Mouse (Mus musculus): ENCODE measurements around the gene Prrc2a. TPM values are rescaled to one million over a fixed set of nuclear protein-coding genes. Genes with fewer than 3 reads are reported as not detected.

Prrc2a gene
- polyA plus RNA-seq, 1 experiment, result 529 TPM

Other genes starting within 250 kb of the Prrc2a start
- gene Neu1, start 233.6 kb downstream of the Prrc2a start, polyA plus RNA-seq (2012; rRNA removed; ENCODE audit: low replicate concordance), result 40.9 and 52.9 TPM in 2 replicates
- gene Hspa1b, start 205.7 kb downstream of the Prrc2a start, polyA plus RNA-seq (2012; rRNA removed; ENCODE audit: low replicate concordance), result 5.4 and 9.5 TPM in 2 replicates
- not detected in 2 replicates for gene Gm20481, start 195.0 kb downstream of the Prrc2a start, polyA plus RNA-seq (2012; rRNA removed; ENCODE audit: low replicate concordance)
- 4.9 and 6.7 TPM in 2 replicates for gene Hspa1a, start 192.7 kb downstream of the Prrc2a start, polyA plus RNA-seq (2012; rRNA removed; ENCODE audit: low replicate concordance)
- 0.15 and 0.22 TPM in 2 replicates for gene Hspa1l, start 192.2 kb downstream of the Prrc2a start, polyA plus RNA-seq (2012; rRNA removed; ENCODE audit: low replicate concordance)
- 88.2 and 110 TPM in 2 replicates for gene Lsm2, start 183.0 kb downstream of the Prrc2a start, polyA plus RNA-seq (2012; rRNA removed; ENCODE audit: low replicate concordance)
- gene Vars, start 163.9 kb downstream of the Prrc2a start, polyA plus RNA-seq (2012; rRNA removed; ENCODE audit: low replicate concordance), result 142 and 150 TPM in 2 replicates
- 1.6 and 2.0 TPM in 2 replicates for gene Vwa7, start 148.3 kb downstream of the Prrc2a start, polyA plus RNA-seq (2012; rRNA removed; ENCODE audit: low replicate concordance)
- 0.41 and 0.69 TPM in 2 replicates for gene Sapcd1, start 136.9 kb downstream of the Prrc2a start, polyA plus RNA-seq (2012; rRNA removed; ENCODE audit: low replicate concordance)
- 2.0 and 5.6 TPM in 2 replicates for gene Msh5, start 118.2 kb downstream of the Prrc2a start, polyA plus RNA-seq (2012; rRNA removed; ENCODE audit: low replicate concordance)
- 133 and 202 TPM in 2 replicates for gene Clic1, start 114.9 kb downstream of the Prrc2a start, polyA plus RNA-seq (2012; rRNA removed; ENCODE audit: low replicate concordance)
- gene Ddah2, start 105.9 kb downstream of the Prrc2a start, polyA plus RNA-seq (2012; rRNA removed; ENCODE audit: low replicate concordance), result 13.4 and 17.5 TPM in 2 replicates
- 0.85 and 7.5 TPM in 2 replicates for gene Ly6g6c, start 99.5 kb downstream of the Prrc2a start, polyA plus RNA-seq (2012; rRNA removed; ENCODE audit: low replicate concordance)
- gene Mpig6b, start 98.7 kb downstream of the Prrc2a start, polyA plus RNA-seq (2012; rRNA removed; ENCODE audit: low replicate concordance), result 0.18 and 0.55 TPM in 2 replicates
- gene Ly6g6e, start 88.0 kb downstream of the Prrc2a start, polyA plus RNA-seq (2012; rRNA removed; ENCODE audit: low replicate concordance), result 0.15 and 29.8 TPM in 2 replicates
- gene Ly6g6d, start 86.8 kb downstream of the Prrc2a start, polyA plus RNA-seq (2012; rRNA removed; ENCODE audit: low replicate concordance), result 5.8 and 13.6 TPM in 2 replicates
- 3.3 and 4.6 TPM in 2 replicates for gene Ly6g6f, start 79.3 kb downstream of the Prrc2a start, polyA plus RNA-seq (2012; rRNA removed; ENCODE audit: low replicate concordance)
- 135 and 240 TPM in 2 replicates for gene Abhd16a, start 75.6 kb downstream of the Prrc2a start, polyA plus RNA-seq (2012; rRNA removed; ENCODE audit: low replicate concordance)
- not detected in 2 replicates for gene Ly6g5c, start 56.6 kb downstream of the Prrc2a start, polyA plus RNA-seq (2012; rRNA removed; ENCODE audit: low replicate concordance)
- 1.7 TPM in 2 replicates for gene Ly6g5b, start 49.5 kb downstream of the Prrc2a start, polyA plus RNA-seq (2012; rRNA removed; ENCODE audit: low replicate concordance)
- gene Gpank1, start 43.4 kb downstream of the Prrc2a start, polyA plus RNA-seq (2012; rRNA removed; ENCODE audit: low replicate concordance), result 15.1 and 26.1 TPM in 2 replicates
- 334 and 557 TPM in 2 replicates for gene Csnk2b, start 42.8 kb downstream of the Prrc2a start, polyA plus RNA-seq (2012; rRNA removed; ENCODE audit: low replicate concordance)
- gene D17H6S53E, start 38.5 kb downstream of the Prrc2a start, polyA plus RNA-seq (2012; rRNA removed; ENCODE audit: low replicate concordance), result 21.5 and 30.6 TPM in 2 replicates
- gene Apom, start 32.8 kb downstream of the Prrc2a start, polyA plus RNA-seq (2012; rRNA removed; ENCODE audit: low replicate concordance), result 0.25 TPM in 2 replicates
- 179 and 180 TPM in 2 replicates for gene Bag6, start 29.7 kb downstream of the Prrc2a start, polyA plus RNA-seq (2012; rRNA removed; ENCODE audit: low replicate concordance)
- gene Aif1, start 11.2 kb upstream of the Prrc2a start, polyA plus RNA-seq (2012; rRNA removed; ENCODE audit: low replicate concordance), result 0.76 TPM in 1 of 2 replicates, not detected in the other
- 6.5 and 24.6 TPM in 2 replicates for gene Lst1, start 23.5 kb upstream of the Prrc2a start, polyA plus RNA-seq (2012; rRNA removed; ENCODE audit: low replicate concordance)
- 6.3 and 41.5 TPM in 2 replicates for gene Ltb, start 29.5 kb upstream of the Prrc2a start, polyA plus RNA-seq (2012; rRNA removed; ENCODE audit: low replicate concordance)
- 1.5 and 1.8 TPM in 2 replicates for gene Tnf, start 37.1 kb upstream of the Prrc2a start, polyA plus RNA-seq (2012; rRNA removed; ENCODE audit: low replicate concordance)
- 0.70 and 1.1 TPM in 2 replicates for gene Lta, start 40.5 kb upstream of the Prrc2a start, polyA plus RNA-seq (2012; rRNA removed; ENCODE audit: low replicate concordance)
- gene Gm16181, start 55.9 kb upstream of the Prrc2a start, polyA plus RNA-seq (2012; rRNA removed; ENCODE audit: low replicate concordance), result not detected in 2 replicates
- gene Atp6v1g2, start 68.8 kb upstream of the Prrc2a start, polyA plus RNA-seq (2012; rRNA removed; ENCODE audit: low replicate concordance), result 2.2 and 3.7 TPM in 2 replicates
- gene Nfkbil1, start 70.9 kb upstream of the Prrc2a start, polyA plus RNA-seq (2012; rRNA removed; ENCODE audit: low replicate concordance), result 27.0 and 39.7 TPM in 2 replicates
- 147 and 156 TPM in 2 replicates for gene Ddx39b, start 76.8 kb upstream of the Prrc2a start, polyA plus RNA-seq (2012; rRNA removed; ENCODE audit: low replicate concordance)
- 447 and 1,433 TPM in 2 replicates for gene H2-D1, start 97.8 kb upstream of the Prrc2a start, polyA plus RNA-seq (2012; rRNA removed; ENCODE audit: low replicate concordance)
- 28.5 and 65.5 TPM in 2 replicates for gene H2-Q1, start 155.5 kb upstream of the Prrc2a start, polyA plus RNA-seq (2012; rRNA removed; ENCODE audit: low replicate concordance)
- gene H2-Q2, start 177.3 kb upstream of the Prrc2a start, polyA plus RNA-seq (2012; rRNA removed; ENCODE audit: low replicate concordance), result 350 and 1,003 TPM in 2 replicates
- 97.7 and 164 TPM in 2 replicates for gene H2-Q4, start 214.7 kb upstream of the Prrc2a start, polyA plus RNA-seq (2012; rRNA removed; ENCODE audit: low replicate concordance)

All from duodenum, adult 2 months (tissue).